Mouse (Mus musculus): Measurements from ENCODE around the gene Dhrs13. TPM values are rescaled to one million over a fixed set of nuclear protein-coding genes. Genes with fewer than 3 reads are reported as not detected.

Gene Dhrs13
- 16.6 and 18.3 TPM in 2 replicates for polyA plus RNA-seq (2015; fragmentation: Nextera tagmentation; extraction: Ambion mirVana)

GRCm38 (mm10) chr11:78031947-78032808 lies at the start of gene Dhrs13:
Dhrs13 (plus strand) TSS chr11:78032280.
- peaks cover 43% of the 10 kb centered on the region for H3K36me3 ChIP-seq
- ATAC-seq (replicated peaks; ENCODE audit: low FRiP score) = peak; percentile 87
- WGBS = under 1% methylated on average over 96 of the region's 96 CpGs

GRCm38 (mm10) chr11:77982441-77982905 lies 49.6 kb upstream of the Dhrs13 start, which contains the start of gene Phf12:
Phf12 (plus strand) TSS chr11:77982754.
- Histone ChIP-seq H3K36me3 (peaks cover 18% of the 10 kb centered on the region), H3K27me3 (peaks cover 17% of the 10 kb centered on the region)
- under 1% methylated on average over 62 of the region's 62 CpGs for WGBS

More at GRCm38 (mm10) chr11:78031947-78032808, at the start of gene Dhrs13:
- Histone ChIP-seq H3K4me2 (peak within 1 kb of the TSS; percentile 95), H3K27me3 (no peaks in the 10 kb centered on the region), H3K9ac (peak within 1 kb of the TSS; percentile 79), H3K4me1 (peaks cover 41% of the 10 kb centered on the region), H3K27ac (peak within 1 kb of the TSS; percentile 94), H3K4me3 (replicated peaks) (peak within 1 kb of the TSS; percentile 69), H3K9me3 (replicated peaks) (no peaks in the 10 kb centered on the region)

GRCm38 (mm10) chr11:77983191-77983936 lies 48.7 kb upstream of the Dhrs13 start:
- peaks cover 9% of the 10 kb centered on the region; the same call in 1 of the 2 replicates for H3K27me3 ChIP-seq
- H3K4me3 ChIP-seq (replicated peaks) = peak overlapping the region; percentile 100
- under 1% methylated on average over 29 of the region's 32 CpGs for WGBS
- H3K9me3 ChIP-seq (replicated peaks) = no peaks in the 10 kb centered on the region
- ATAC-seq (replicated peaks; ENCODE audit: low FRiP score) = no peak
- H3K36me3 ChIP-seq = peaks cover 26% of the 10 kb centered on the region
- peaks cover 22% of the 10 kb centered on the region for H3K4me1 ChIP-seq
- peak overlapping the region; percentile 99 for H3K9ac ChIP-seq
- H3K4me2 ChIP-seq = peak overlapping the region; percentile 84
- peak overlapping the region; percentile 95 for H3K27ac ChIP-seq

More at GRCm38 (mm10) chr11:77982441-77982905, 49.6 kb upstream of the Dhrs13 start, which contains the start of gene Phf12:
- peak within 1 kb of the TSS; percentile 99 for H3K9ac ChIP-seq
- H3K4me2 ChIP-seq = peak within 1 kb of the TSS; percentile 84
- H3K9me3 ChIP-seq (replicated peaks) = no peaks in the 10 kb centered on the region
- peak within 1 kb of the TSS; percentile 100 for H3K4me3 ChIP-seq (replicated peaks)
- ATAC-seq (replicated peaks; ENCODE audit: low FRiP score) = peak; percentile 92
- peaks cover 22% of the 10 kb centered on the region for H3K4me1 ChIP-seq
- H3K27ac ChIP-seq = peak within 1 kb of the TSS; percentile 97

GRCm38 (mm10) chr11:77983937-77984835 lies 47.9 kb upstream of the Dhrs13 start:
- WGBS = under 1% methylated on average over 61 of the region's 63 CpGs
- ATAC-seq (replicated peaks; ENCODE audit: low FRiP score) = 0 out of 2 replicates have a peak, but pooled peaks have one; percentile 10

GRCm38 (mm10) chr11:77984836-77985231 lies 47.2 kb upstream of the Dhrs13 start:
- Histone ChIP-seq H3K4me2 (peak overlapping the region; percentile 84), H3K27ac (peak overlapping the region; percentile 95), H3K36me3 (peaks cover 38% of the 10 kb centered on the region), H3K4me1 (peaks cover 22% of the 10 kb centered on the region), H3K9ac (peak overlapping the region; percentile 99), H3K4me3 (replicated peaks) (peak overlapping the region; percentile 100), H3K9me3 (replicated peaks) (no peaks in the 10 kb centered on the region), H3K27me3 (no peaks in the 10 kb centered on the region)
- no peak for ATAC-seq (replicated peaks; ENCODE audit: low FRiP score)
- WGBS = under 1% methylated on average over 13 of the region's 13 CpGs

More at GRCm38 (mm10) chr11:77983937-77984835, 47.9 kb upstream of the Dhrs13 start:
- 0 out of 2 replicates have a peak, but pooled peaks cover under 1% of the 10 kb centered on the region for H3K27me3 ChIP-seq
- peaks cover 34% of the 10 kb centered on the region for H3K36me3 ChIP-seq
- H3K4me2 ChIP-seq = peak overlapping the region; percentile 84
- no peaks in the 10 kb centered on the region for H3K9me3 ChIP-seq (replicated peaks)
- peak overlapping the region; percentile 99 for H3K9ac ChIP-seq
- H3K4me1 ChIP-seq = peaks cover 22% of the 10 kb centered on the region
- peak overlapping the region; percentile 100 for H3K4me3 ChIP-seq (replicated peaks)
- H3K27ac ChIP-seq = peak overlapping the region; percentile 95

- 70% methylated on average over 3 of the region's 3 CpGs for WGBS
- H3K4me3 ChIP-seq (replicated peaks) = peak overlapping the region; percentile 100
- peaks cover 20% of the 10 kb centered on the region for H3K4me1 ChIP-seq
- peaks cover 44% of the 10 kb centered on the region for H3K36me3 ChIP-seq
- peak overlapping the region; percentile 95 for H3K27ac ChIP-seq
- H3K27me3 ChIP-seq = no peaks in the 10 kb centered on the region
- H3K9ac ChIP-seq = peak overlapping the region; percentile 99
- no peak for ATAC-seq (replicated peaks; ENCODE audit: low FRiP score)
- no peaks in the 10 kb centered on the region for H3K9me3 ChIP-seq (replicated peaks)
- peak overlapping the region; percentile 84 for H3K4me2 ChIP-seq
Measured at GRCm38 (mm10) chr11:77985541-77986065, 46.5 kb upstream of the Dhrs13 start.

GRCm38 (mm10) chr11:77989071-77989690 lies 42.9 kb upstream of the Dhrs13 start:
- Histone ChIP-seq H3K36me3 (peaks cover 63% of the 10 kb centered on the region), H3K9me3 (replicated peaks) (no peaks in the 10 kb centered on the region), H3K4me3 (replicated peaks) (no peak overlapping the region), H3K27ac (no peak overlapping the region), H3K4me2 (no peak overlapping the region), H3K4me1 (peaks cover 16% of the 10 kb centered on the region), H3K27me3 (no peaks in the 10 kb centered on the region), H3K9ac (no peak overlapping the region)
- no peak for ATAC-seq (replicated peaks; ENCODE audit: low FRiP score)
- 95% methylated on average over 13 of the region's 13 CpGs for WGBS

GRCm38 (mm10) chr11:77995556-77995955 lies 36.5 kb upstream of the Dhrs13 start:
- H3K9me3 ChIP-seq (replicated peaks) = no peaks in the 10 kb centered on the region
- no peak overlapping the region for H3K27ac ChIP-seq
- H3K4me2 ChIP-seq = no peak overlapping the region
- no peaks in the 10 kb centered on the region for H3K4me1 ChIP-seq
- no peak overlapping the region for H3K4me3 ChIP-seq (replicated peaks)
- no peaks in the 10 kb centered on the region for H3K27me3 ChIP-seq
- peaks cover 52% of the 10 kb centered on the region for H3K36me3 ChIP-seq
- 77% methylated on average over 1 of the region's 1 CpGs for WGBS
- ATAC-seq (replicated peaks; ENCODE audit: low FRiP score) = no peak
- H3K9ac ChIP-seq = no peak overlapping the region

- H3K4me2 ChIP-seq = no peak overlapping the region
- ATAC-seq (replicated peaks; ENCODE audit: low FRiP score) = no peak
- no peaks in the 10 kb centered on the region for H3K9me3 ChIP-seq (replicated peaks)
- peaks cover 79% of the 10 kb centered on the region for H3K36me3 ChIP-seq
- H3K27ac ChIP-seq = no peak overlapping the region
- no peaks in the 10 kb centered on the region for H3K27me3 ChIP-seq
- 0 out of 2 replicates have a peak, but pooled peaks cover 3% of the 10 kb centered on the region for H3K4me1 ChIP-seq
- H3K9ac ChIP-seq = no peak overlapping the region
- 92% methylated on average over 5 of the region's 5 CpGs for WGBS
- H3K4me3 ChIP-seq (replicated peaks) = no peak overlapping the region
Measured at GRCm38 (mm10) chr11:78006446-78006845, 25.6 kb upstream of the Dhrs13 start.

GRCm38 (mm10) chr11:78019676-78020075 lies 12.4 kb upstream of the Dhrs13 start:
- H3K4me2 ChIP-seq = no peak overlapping the region
- H3K4me3 ChIP-seq (replicated peaks) = no peak overlapping the region
- WGBS = 22% methylated on average over 4 of the region's 4 CpGs
- no peaks in the 10 kb centered on the region for H3K9me3 ChIP-seq (replicated peaks)
- H3K27ac ChIP-seq = no peak overlapping the region
- H3K9ac ChIP-seq = no peak overlapping the region
- H3K36me3 ChIP-seq = peaks cover 93% of the 10 kb centered on the region
- H3K4me1 ChIP-seq = no peaks in the 10 kb centered on the region
- no peaks in the 10 kb centered on the region for H3K27me3 ChIP-seq
- ATAC-seq (replicated peaks; ENCODE audit: low FRiP score) = no peak
